11 mouse cellular contexts compared by ENCODE assay signal in genomic region chr4:132025738-132026527, GRCm38 (mm10). TPM values are rescaled to one million over a fixed set of nuclear protein-coding genes. Genes with fewer than 3 reads are reported as not detected.
DNase-seq lines count a peak whose midpoint lies in the region; ATAC-seq and TF ChIP-seq lines count a peak whose summit lies in the region.
"Had no signal": no experiment of that assay in that cellular context is flagged by ENCODE, and none has a peak within 500 bp of the region (broad histone marks: within the 10 kb centered on the region; RNA-seq: fewer than 3 reads in every experiment).

No protein-coding gene starts in this region.

- no peaks in the 10 kb centered on the region for H3K9me3 ChIP-seq in lung, embryonic 14.5 days (ENCODE audit: low read depth, low read length)
- no peaks in the 10 kb centered on the region for H3K9me3 ChIP-seq in embryonic facial prominence, embryonic 15.5 days (replicated peaks)
- no peaks in the 10 kb centered on the region for H3K9me3 ChIP-seq in hindbrain, embryonic 14.5 days (ENCODE audit: control insufficient read depth, low read length)

- no peak for DNase-seq in lung, embryonic 14.5 days
- DNase-seq in lung, adult 18-20 months: no peak
- peak; percentile 55 for DNase-seq in hindbrain, embryonic 14.5 days (ENCODE audit: low spot score)
- no peak for DNase-seq in left cerebral cortex, postnatal 25 days (ENCODE audit: low spot score in 2 of 2)
- DNase-seq in cerebellum, postnatal 10 days: no peak
- no peak for DNase-seq in natural killer cell, adult 2 months (ENCODE audit: low spot score in 2 of 2)
- DNase-seq: kidney, postnatal 10 days; thymus, postnatal 36 days had no signal

- 0 out of 2 replicates have a peak overlapping the region, but pooled peaks have one; percentile 7 for H3K27ac ChIP-seq in lung, embryonic 14.5 days (ENCODE audit: low read depth)
- H3K27ac ChIP-seq in embryonic facial prominence, embryonic 15.5 days (replicated peaks): 0 out of 2 replicates have a peak overlapping the region, but pooled peaks have one; percentile 44
- H3K27ac ChIP-seq in hindbrain, embryonic 14.5 days: 0 out of 2 replicates have a peak overlapping the region, but pooled peaks have one; percentile 14

- no peaks in the 10 kb centered on the region for H3K4me1 ChIP-seq in lung, embryonic 14.5 days (ENCODE audit: insufficient read depth)
- no peaks in the 10 kb centered on the region; the same call in 1 of the 2 replicates for H3K4me1 ChIP-seq in embryonic facial prominence, embryonic 15.5 days
- peaks cover 21% of the 10 kb centered on the region for H3K4me1 ChIP-seq in hindbrain, embryonic 14.5 days (replicated peaks; ENCODE audit: control insufficient read depth, insufficient read depth, low read length)

- H3K9ac ChIP-seq in lung, embryonic 14.5 days: no peak overlapping the region; the same call in 1 of the 2 replicates
- H3K9ac ChIP-seq in embryonic facial prominence, embryonic 15.5 days: no peak overlapping the region
- H3K9ac ChIP-seq in hindbrain, embryonic 14.5 days: no peak overlapping the region

- H3K4me3 ChIP-seq in lung, embryonic 14.5 days (ENCODE audit: low read depth, low read length): no peak overlapping the region
- no peak overlapping the region for H3K4me3 ChIP-seq in embryonic facial prominence, embryonic 15.5 days (replicated peaks)
- H3K4me3 ChIP-seq in hindbrain, embryonic 14.5 days (replicated peaks; ENCODE audit: low read length): no peak overlapping the region

- no peak overlapping the region for H3K4me2 ChIP-seq in lung, embryonic 14.5 days
- H3K4me2 ChIP-seq in embryonic facial prominence, embryonic 15.5 days (replicated peaks): no peak overlapping the region
- no peak overlapping the region for H3K4me2 ChIP-seq in hindbrain, embryonic 14.5 days (replicated peaks)

- intact Hi-C loops in left cerebral cortex, postnatal 25 days (cut with DNase I): no loop called here

- H3K36me3 ChIP-seq in lung, embryonic 14.5 days (ENCODE audit: insufficient read depth): no peaks in the 10 kb centered on the region
- no peaks in the 10 kb centered on the region for H3K36me3 ChIP-seq in embryonic facial prominence, embryonic 15.5 days
- H3K36me3 ChIP-seq in hindbrain, embryonic 14.5 days (replicated peaks; ENCODE audit: control insufficient read depth, insufficient read depth): no peaks in the 10 kb centered on the region

- no peak for ATAC-seq in lung, embryonic 14.5 days (ENCODE audit: insufficient read depth)
- no peak for ATAC-seq in embryonic facial prominence, embryonic 15.5 days (ENCODE audit: insufficient number of reproducible peaks, low FRiP score, low TSS enrichment, low read depth)
- no peak for ATAC-seq in hindbrain, embryonic 14.5 days (ENCODE audit: low FRiP score)
- peak; percentile 53 for ATAC-seq in megakaryocyte-erythroid progenitor cell, adult 5-6 weeks (replicated peaks; ENCODE audit: low FRiP score, low TSS enrichment, poor library complexity, severe bottlenecking)

- no peaks in the 10 kb centered on the region for H3K27me3 ChIP-seq in lung, embryonic 14.5 days (ENCODE audit: insufficient read depth, low read length)
- no peaks in the 10 kb centered on the region for H3K27me3 ChIP-seq in embryonic facial prominence, embryonic 15.5 days
- H3K27me3 ChIP-seq in hindbrain, embryonic 14.5 days (ENCODE audit: control insufficient read depth, insufficient read depth, low read length): no peaks in the 10 kb centered on the region

- WGBS in lung, embryonic 14.5 days: 34% methylated on average over 5 of the region's 5 CpGs
- WGBS in embryonic facial prominence, embryonic 15.5 days: 34% methylated on average over 5 of the region's 5 CpGs
- WGBS in hindbrain, embryonic 14.5 days: 31% methylated on average over 5 of the region's 5 CpGs

- no peak for TF ChIP-seq CTCF in lung, embryonic 14.5 days (IDR thresholded peaks at IDR 0.05; ENCODE audit: low read depth)

RNA-seq across cellular contexts. Expression of gene Gm10300, which starts 48.6 kb away (rescaled TPM):
- polyA plus RNA-seq in lung, embryonic 14.5 days (2014; fragmentation: Nextera tagmentation; extraction: Ambion mirVana): 0.08 and 0.11 TPM in 2 replicates
- polyA plus RNA-seq in embryonic facial prominence, embryonic 15.5 days (2015; fragmentation: Nextera tagmentation; extraction: Ambion mirVana): 0.09 and 0.13 TPM in 2 replicates
- polyA plus RNA-seq in hindbrain, embryonic 14.5 days (2014; fragmentation: Nextera tagmentation; extraction: Ambion mirVana): not detected in 2 replicates
- 1.8 TPM in 1 of 2 replicates, not detected in the other for total RNA-seq in megakaryocyte-erythroid progenitor cell, adult 5-6 weeks (2014; fragmentation: Nextera tagmentation)
- 0.99 and 3.7 TPM in 2 replicates for total RNA-seq in megakaryocyte-erythroid progenitor cell, adult 5-6 weeks (2017)
- not detected for total RNA-seq in left cerebral cortex, postnatal 25 days (2021)
- total RNA-seq: left cerebral cortex, postnatal 14 days had no signal

RNA-seq across cellular contexts. Expression of gene Epb41, which starts 49.2 kb away (rescaled TPM):
- polyA plus RNA-seq in lung, embryonic 14.5 days (2014; fragmentation: Nextera tagmentation; extraction: Ambion mirVana): 79.1 and 86.3 TPM in 2 replicates
- 58.0 and 58.2 TPM in 2 replicates for polyA plus RNA-seq in embryonic facial prominence, embryonic 15.5 days (2015; fragmentation: Nextera tagmentation; extraction: Ambion mirVana)
- 73.3 and 82.9 TPM in 2 replicates for polyA plus RNA-seq in hindbrain, embryonic 14.5 days (2014; fragmentation: Nextera tagmentation; extraction: Ambion mirVana)
- total RNA-seq in megakaryocyte-erythroid progenitor cell, adult 5-6 weeks (2014; fragmentation: Nextera tagmentation): 92.6 and 109 TPM in 2 replicates
- total RNA-seq in megakaryocyte-erythroid progenitor cell, adult 5-6 weeks (2017): 74.2 and 82.1 TPM in 2 replicates
- total RNA-seq in left cerebral cortex, postnatal 25 days (2021): 10 to 100 TPM; 32.5 to 42.7 TPM
